Mouse (Mus musculus) ES-Bruce4 (cell line): ENCODE measurements around the gene Kdm8. TPM values are rescaled to one million over a fixed set of nuclear protein-coding genes. Genes with fewer than 3 reads are reported as not detected.

Experiments
- H3K27ac ChIP-seq: 2 replicates; pipeline ENCODE4 v1.5.1; 2012; ENCODE audit warnings: low read length, inconsistent platforms; ENCODE audit not compliant: insufficient read depth
- H3K27me3 ChIP-seq: 2 replicates; pipeline ENCODE4 v1.6.1; 2012; ENCODE audit warnings: mild to moderate bottlenecking, low read length, inconsistent platforms; ENCODE audit not compliant: control insufficient read depth, poor library complexity, insufficient read depth, severe bottlenecking
- H3K36me3 ChIP-seq: 2 replicates; pipeline ENCODE4 v1.6.1; 2012; ENCODE audit warnings: inconsistent platforms, mild to moderate bottlenecking, low read length, moderate library complexity; ENCODE audit not compliant: control insufficient read depth, poor library complexity, insufficient read depth, severe bottlenecking
- H3K4me1 ChIP-seq: one replicate; pipeline ENCODE4 v1.8.1; 2011; ENCODE audit warnings: low read length; ENCODE audit not compliant: control insufficient read depth, insufficient read depth
- H3K4me3 ChIP-seq: 2 replicates; pipeline ENCODE4 v1.5.1; 2011; ENCODE audit warnings: low read depth, mild to moderate bottlenecking, low read length
- H3K9ac ChIP-seq: 2 replicates; pipeline ENCODE4 v1.6.1; 2012; ENCODE audit warnings: low read depth, mild to moderate bottlenecking, inconsistent platforms; ENCODE audit not compliant: poor library complexity, severe bottlenecking
- H3K9me3 ChIP-seq: replicated peaks from 2 replicates; pipeline ENCODE4 v1.6.1; 2012; ENCODE audit warnings: mild to moderate bottlenecking, low read length, inconsistent platforms; ENCODE audit not compliant: control insufficient read depth, poor library complexity, insufficient read depth, severe bottlenecking
- CTCF ChIP-seq: IDR thresholded peaks from one replicate; pipeline ENCODE4 v1.8.1; 2011; ENCODE audit warnings: low read depth, low read length
- EP300 ChIP-seq: IDR thresholded peaks from 2 replicates; pipeline ENCODE4 v1.6.1; 2011; ENCODE audit warnings: low read depth, low read length; ENCODE audit not compliant: insufficient read depth
- POLR2A ChIP-seq: IDR thresholded peaks from one replicate; pipeline ENCODE4 v1.8.1; 2011; ENCODE audit warnings: low read length; ENCODE audit not compliant: insufficient read depth
- polyA plus RNA-seq: library from polyadenylated mRNA; stranded (reverse); fragments of >200 nt; gene quantifications from 2 replicates; pipeline ENCODE4 v1.2.4, GENCODE M21; 2011; ENCODE audit warnings: low read depth; ENCODE audit not compliant: missing spikeins, insufficient read depth, insufficient read length

Gene Kdm8
- polyA plus RNA-seq = 4.4 and 6.3 TPM in 2 replicates

DNA sequence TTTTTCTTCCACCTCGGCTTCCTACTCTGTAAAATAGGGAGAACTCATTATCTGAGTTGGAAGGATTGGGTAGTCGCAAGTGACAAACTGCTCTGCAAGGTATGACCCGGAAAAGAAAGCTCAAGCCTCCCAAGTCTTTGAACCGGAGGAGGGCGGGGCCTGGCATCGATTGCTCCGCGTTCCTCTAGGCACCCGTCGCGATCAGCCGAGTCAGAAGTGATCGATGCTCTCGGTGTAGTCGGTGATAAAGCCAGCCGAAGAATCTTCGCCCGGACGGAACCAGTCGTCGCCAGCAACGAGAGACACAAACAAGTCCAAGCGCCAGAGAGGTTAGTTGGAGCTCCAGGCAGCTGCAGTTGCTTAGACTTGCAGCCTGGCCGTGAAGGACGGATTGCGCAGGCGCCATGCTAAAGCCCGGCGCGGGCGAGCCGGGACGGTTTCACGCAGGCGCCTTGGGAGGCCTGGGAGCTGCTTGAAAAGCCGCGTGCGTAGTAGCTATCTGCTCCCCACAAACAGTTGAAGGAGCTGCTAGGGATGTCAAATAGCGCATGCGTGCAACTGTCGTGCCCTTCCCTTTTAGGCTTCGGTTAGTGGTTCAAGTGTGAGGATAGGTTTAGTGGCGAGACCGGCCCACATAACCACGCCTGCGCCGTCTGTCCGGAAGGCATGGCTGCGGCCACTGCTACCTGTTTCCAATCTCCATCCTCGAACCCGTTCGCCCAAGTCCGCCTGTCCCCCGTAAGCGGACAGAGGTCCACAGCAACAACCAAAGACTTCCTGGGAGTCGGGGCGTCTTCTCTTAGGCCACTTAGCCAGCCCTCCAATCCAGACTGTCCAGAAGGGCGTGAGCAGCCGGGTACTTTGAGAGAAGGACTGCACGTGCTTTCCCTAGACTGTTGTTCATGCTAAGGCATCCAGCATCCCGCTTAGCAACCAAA is at the start of gene Kdm8:
Kdm8 (plus strand) TSS at position 213 of the 938 bp plus-strand sequence.
- no peak within 1 kb of the TSS for H3K27ac ChIP-seq
- H3K4me1 ChIP-seq = no peaks in the 10 kb centered on the region
- 0 out of 2 replicates have a peak within 1 kb of the TSS, but pooled peaks have one; percentile 11 for H3K9ac ChIP-seq
- no peaks in the 10 kb centered on the region for H3K27me3 ChIP-seq
- peak within 1 kb of the TSS; percentile 65 for H3K4me3 ChIP-seq
- peaks cover 12% of the 10 kb centered on the region for H3K9me3 ChIP-seq
- TF ChIP-seq POLR2A (no peak), EP300 (no peak), CTCF (no peak)
- H3K36me3 ChIP-seq = no peaks in the 10 kb centered on the region

DNA sequence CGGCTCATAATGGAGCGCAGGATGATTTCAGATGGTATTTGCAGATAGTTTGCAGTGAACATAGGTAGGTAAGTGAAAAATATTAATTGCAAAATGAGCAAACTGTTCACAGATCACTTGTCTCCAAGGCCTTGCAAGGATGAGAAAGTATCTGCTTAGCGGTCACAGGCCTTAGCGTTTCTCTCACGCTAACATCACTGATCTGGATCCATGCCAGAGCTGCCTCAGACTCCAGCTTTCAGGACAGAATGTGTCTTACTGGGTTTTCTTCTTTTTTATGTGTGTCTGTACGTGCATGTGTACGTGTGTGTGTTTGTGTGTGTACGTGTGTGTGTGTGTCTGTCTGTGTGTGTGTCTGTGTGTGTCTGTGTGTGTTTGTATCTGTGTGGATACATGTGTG is 46.4 kb upstream of the Kdm8 start:
- Histone ChIP-seq H3K9ac (no peak overlapping the region), H3K27ac (no peak overlapping the region), H3K27me3 (no peaks in the 10 kb centered on the region), H3K36me3 (no peaks in the 10 kb centered on the region), H3K4me1 (no peaks in the 10 kb centered on the region), H3K4me3 (no peak overlapping the region), H3K9me3 (no peaks in the 10 kb centered on the region)
- TF ChIP-seq POLR2A (no peak), CTCF (no peak), EP300 (no peak)

DNA sequence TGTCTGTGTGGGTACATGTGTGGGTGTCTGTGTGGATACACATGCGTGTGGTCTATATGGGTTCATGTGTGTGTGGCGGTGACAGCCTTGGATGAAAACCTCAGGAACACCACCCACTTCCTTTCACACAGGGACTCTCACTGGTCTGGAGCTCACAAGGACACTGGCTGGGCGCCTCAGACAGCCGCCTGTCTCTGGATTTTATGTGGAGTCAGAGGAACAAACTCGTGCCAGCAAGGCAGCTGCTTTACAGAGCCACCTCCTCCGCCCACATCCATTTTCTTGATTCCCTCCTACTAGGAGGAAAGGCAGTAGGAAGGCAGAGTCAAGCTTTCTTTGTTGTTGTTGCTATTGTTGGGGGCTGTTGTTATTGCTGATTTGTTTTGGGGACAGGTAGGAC is 45.8 kb upstream of the Kdm8 start:
- no peaks in the 10 kb centered on the region for H3K27me3 ChIP-seq
- H3K9ac ChIP-seq = no peak overlapping the region
- H3K4me1 ChIP-seq = no peaks in the 10 kb centered on the region
- H3K36me3 ChIP-seq = no peaks in the 10 kb centered on the region
- 0 out of 2 replicates have a peak overlapping the region, but pooled peaks have one; percentile 14 for H3K4me3 ChIP-seq
- TF ChIP-seq EP300 (no peak), CTCF (no peak), POLR2A (no peak)
- H3K9me3 ChIP-seq = no peaks in the 10 kb centered on the region
- H3K27ac ChIP-seq = no peak overlapping the region

DNA sequence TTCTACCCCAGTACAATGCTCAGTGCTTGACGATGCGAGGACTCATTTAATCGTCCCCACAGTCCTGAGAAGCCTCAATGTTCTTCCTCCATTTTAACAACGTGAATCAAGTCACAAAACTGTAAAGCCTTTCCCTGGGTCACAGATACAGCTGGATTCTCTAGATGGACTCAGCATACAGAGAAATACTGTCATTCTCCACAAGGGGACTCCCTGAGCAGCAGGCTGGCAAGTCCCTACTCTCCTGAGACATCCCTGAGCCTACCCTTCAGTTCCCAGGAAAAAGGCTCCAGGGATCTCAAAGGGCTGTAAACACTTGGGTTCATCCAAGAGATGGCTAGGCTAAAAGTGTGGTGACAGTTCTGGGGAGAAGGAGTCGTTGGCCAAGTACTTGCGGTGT is 37.3 kb upstream of the Kdm8 start:
- H3K4me1 ChIP-seq = no peaks in the 10 kb centered on the region
- no peaks in the 10 kb centered on the region for H3K36me3 ChIP-seq
- H3K9ac ChIP-seq = no peak overlapping the region
- no peak for TF ChIP-seq EP300
- no peak for TF ChIP-seq POLR2A
- no peak for TF ChIP-seq CTCF
- no peaks in the 10 kb centered on the region for H3K9me3 ChIP-seq
- no peak overlapping the region for H3K27ac ChIP-seq
- H3K27me3 ChIP-seq = no peaks in the 10 kb centered on the region
- H3K4me3 ChIP-seq = no peak overlapping the region

DNA sequence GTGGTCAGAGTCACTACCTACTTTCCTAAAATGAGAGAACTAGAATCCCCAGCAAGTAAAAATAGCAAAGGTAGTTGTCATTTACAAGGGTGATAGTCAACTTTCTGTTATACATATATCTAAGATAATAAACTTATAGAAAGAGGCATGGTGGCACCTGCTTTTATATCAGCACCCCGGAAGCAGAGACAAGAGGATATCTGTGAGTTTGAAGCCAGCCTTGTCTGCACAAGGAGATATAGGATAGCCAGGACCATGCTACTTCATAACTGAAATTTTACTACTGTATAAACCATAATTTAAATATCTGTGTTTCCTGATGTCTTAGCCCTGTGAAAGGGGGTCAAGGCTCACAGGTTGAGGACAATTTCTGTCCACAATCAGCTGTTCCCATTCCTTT is 29.4 kb upstream of the Kdm8 start:
- TF ChIP-seq POLR2A (no peak), EP300 (no peak), CTCF (no peak)
- no peaks in the 10 kb centered on the region for H3K36me3 ChIP-seq
- H3K27ac ChIP-seq = no peak overlapping the region
- H3K9ac ChIP-seq = no peak overlapping the region
- H3K4me3 ChIP-seq = no peak overlapping the region
- H3K4me1 ChIP-seq = peaks cover 5% of the 10 kb centered on the region
- no peaks in the 10 kb centered on the region; the same call in 1 of the 2 replicates for H3K9me3 ChIP-seq
- H3K27me3 ChIP-seq = no peaks in the 10 kb centered on the region

DNA sequence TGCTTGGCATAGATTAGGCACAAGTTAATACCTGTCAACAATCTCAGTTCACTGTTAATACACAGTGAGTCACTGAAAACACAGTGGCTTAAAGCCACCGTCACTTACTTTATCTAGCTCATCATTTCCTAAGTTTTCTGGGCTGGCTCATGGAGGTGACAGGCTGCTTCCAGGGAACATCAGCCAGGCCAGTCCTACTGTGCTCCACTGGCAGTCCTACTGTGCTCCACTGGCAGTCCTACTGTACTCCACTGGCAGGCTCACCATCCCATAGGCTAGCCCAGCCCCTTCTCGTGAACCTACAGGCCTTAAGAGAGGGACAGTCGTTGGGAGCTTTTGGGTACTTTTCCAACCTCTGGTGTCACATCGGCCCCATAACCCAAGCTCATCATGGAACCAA is 28.7 kb upstream of the Kdm8 start:
- peaks cover 5% of the 10 kb centered on the region for H3K4me1 ChIP-seq
- no peaks in the 10 kb centered on the region for H3K27me3 ChIP-seq
- no peak overlapping the region for H3K4me3 ChIP-seq
- no peak overlapping the region for H3K9ac ChIP-seq
- no peaks in the 10 kb centered on the region; the same call in 1 of the 2 replicates for H3K9me3 ChIP-seq
- H3K36me3 ChIP-seq = no peaks in the 10 kb centered on the region
- no peak overlapping the region for H3K27ac ChIP-seq
- TF ChIP-seq EP300 (no peak), CTCF (no peak), POLR2A (no peak)
